Mouse (Mus musculus) right cerebral cortex, postnatal 4 days (tissue): ENCODE measurements around the gene Dusp28.

Source experiments
- DNase-seq: peaks from one replicate; pipeline ENCODE4 v3.0.0-alpha.2; 2022

Gene Dusp28

GRCm38 (mm10) chr1:92943219-92943989, 36.6 kb downstream of the Dusp28 start:
- no peak for DNase-seq

DNA sequence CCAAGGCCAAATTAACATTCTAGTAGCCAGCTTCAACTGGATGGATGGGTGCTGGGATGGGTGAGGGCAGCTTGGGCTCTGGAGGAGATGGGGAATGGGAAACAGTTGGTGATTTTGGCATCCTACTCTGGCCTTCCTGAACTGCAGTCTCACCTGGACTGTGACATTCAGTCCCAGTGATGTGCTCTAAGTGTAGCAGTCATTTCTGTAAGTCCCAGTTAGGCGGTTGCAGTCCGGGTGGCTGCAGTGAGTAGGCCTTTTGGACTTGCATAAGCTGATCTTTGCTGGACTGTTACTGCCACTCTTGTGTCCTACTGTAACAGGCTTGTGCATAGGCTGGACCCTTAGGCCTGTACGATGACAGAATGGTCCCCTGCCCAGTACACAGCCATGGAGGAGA, 41.2 kb downstream of the Dusp28 start:
- DNase-seq = no peak

DNA sequence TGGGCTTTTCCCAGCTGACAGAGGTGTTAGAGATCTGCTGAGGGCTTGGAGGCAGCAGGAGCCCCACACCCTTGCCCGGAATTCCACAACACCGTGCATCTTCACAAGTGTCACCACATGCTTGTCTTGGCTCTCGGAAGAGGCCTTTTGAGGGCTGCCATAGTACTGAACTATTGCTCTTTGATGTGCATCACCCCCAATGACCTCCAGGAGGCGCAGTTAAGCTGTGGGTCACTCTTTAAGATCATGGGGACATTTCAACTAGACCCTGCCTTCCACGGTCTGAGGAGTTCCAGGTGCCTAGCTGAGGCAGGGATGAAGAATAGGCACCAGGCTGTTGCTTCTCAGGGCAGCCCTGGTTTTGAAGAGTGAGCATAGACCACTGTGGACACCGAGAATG, 42.6 kb downstream of the Dusp28 start:
- no peak for DNase-seq

- no peak for DNase-seq
Measured at GRCm38 (mm10) chr1:92950607-92951006, 43.8 kb downstream of the Dusp28 start, which contains the start of gene Gpr35. Gene Gpr35 (plus strand): TSS chr1:92950865.

DNA sequence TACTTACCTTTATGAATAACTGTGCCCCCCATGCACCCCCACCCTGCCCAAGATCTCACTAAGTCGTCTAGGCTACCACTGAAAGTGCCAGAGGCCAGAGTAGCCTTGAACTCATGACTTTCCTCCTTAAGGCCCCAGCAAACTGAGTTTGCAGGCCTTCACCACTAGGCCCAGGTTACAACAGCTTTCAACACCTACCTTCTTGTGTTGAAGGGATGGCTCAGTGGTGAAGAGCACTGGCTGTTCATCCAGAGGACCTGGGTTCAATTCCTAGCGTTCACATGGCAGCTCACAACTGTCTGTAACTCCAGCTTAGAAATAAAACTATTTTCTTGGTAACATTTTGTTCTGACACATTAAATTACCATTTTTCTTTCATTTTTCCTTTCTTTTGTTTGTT, 46.9 kb downstream of the Dusp28 start:
- DNase-seq = no peak

DNA sequence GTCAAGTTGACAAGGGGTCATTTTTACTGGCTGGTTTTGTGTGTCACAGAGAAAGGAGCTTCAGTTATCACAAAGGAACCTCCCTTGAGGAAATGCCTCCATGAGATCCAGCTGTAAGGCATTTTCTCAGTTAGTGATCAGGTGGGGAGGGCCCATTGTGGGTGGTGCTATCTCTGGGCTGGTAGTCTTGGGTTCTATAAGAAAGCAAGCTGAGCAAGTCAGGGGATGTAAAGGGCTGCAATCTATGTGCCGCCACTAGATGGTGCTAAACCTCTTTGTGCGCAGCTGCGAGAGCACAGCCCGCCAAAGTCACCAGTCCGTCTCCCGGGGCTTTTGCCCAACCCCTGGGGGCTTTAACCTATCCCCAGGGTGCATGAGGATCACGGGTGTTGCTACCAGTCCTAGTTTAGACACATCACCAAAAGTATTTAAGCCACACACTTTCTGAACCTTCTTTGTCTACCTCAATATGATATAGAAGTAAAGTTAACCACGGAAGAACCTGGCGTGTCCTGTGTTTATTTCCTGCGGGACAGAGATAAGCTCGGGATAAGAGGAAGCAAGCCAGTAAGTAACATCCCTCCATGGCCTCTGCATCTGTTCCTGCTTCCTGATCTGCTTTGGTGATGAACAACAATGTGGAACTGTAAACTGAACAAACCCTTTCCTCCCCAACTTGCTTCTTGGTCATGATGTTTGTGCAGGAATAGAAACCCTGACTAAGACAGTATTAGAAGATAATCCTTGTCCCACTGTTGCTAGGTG, 50.0 kb downstream of the Dusp28 start:
- peak; percentile 79 for DNase-seq
